Mouse (Mus musculus): ENCODE data around the gene Dhrs1. TPM values are rescaled to one million over a fixed set of nuclear protein-coding genes. Genes with fewer than 3 reads are reported as not detected.

Dhrs1 gene
- polyA plus RNA-seq, 1 experiment from 2014 or later = 75.0 TPM

- no peak for ATAC-seq (ENCODE audit: low FRiP score)
- WGBS = 73% methylated on average over 16 of the region's 16 CpGs
- Histone ChIP-seq H3K9me3 (replicated peaks) (no peaks in the 10 kb centered on the region), H3K4me1 (peaks cover 12% of the 10 kb centered on the region), H3K4me2 (replicated peaks) (no peak overlapping the region), H3K27ac (no peak overlapping the region), H3K36me3 (no peaks in the 10 kb centered on the region), H3K27me3 (peaks cover 38% of the 10 kb centered on the region), H3K4me3 (no peak overlapping the region), H3K9ac (no peak overlapping the region)
Measured at GRCm38 (mm10) chr14:55779656-55780055, 34.2 kb upstream of the Dhrs1 start.

- Histone ChIP-seq H3K4me3 (no peak overlapping the region), H3K27me3 (peaks cover 28% of the 10 kb centered on the region), H3K4me2 (replicated peaks) (no peak overlapping the region), H3K36me3 (no peaks in the 10 kb centered on the region), H3K9ac (no peak overlapping the region), H3K9me3 (replicated peaks) (no peaks in the 10 kb centered on the region), H3K4me1 (peaks cover 9% of the 10 kb centered on the region), H3K27ac (no peak overlapping the region)
- WGBS = 89% methylated on average over 15 of the region's 15 CpGs
- ATAC-seq (ENCODE audit: low FRiP score) = no peak
Measured at GRCm38 (mm10) chr14:55778686-55779085, 33.2 kb upstream of the Dhrs1 start.

- H3K4me2 ChIP-seq (replicated peaks) = no peak overlapping the region
- H3K9me3 ChIP-seq (replicated peaks) = no peaks in the 10 kb centered on the region
- no peak overlapping the region for H3K4me3 ChIP-seq
- no peaks in the 10 kb centered on the region for H3K36me3 ChIP-seq
- 91% methylated on average over 11 of the region's 11 CpGs for WGBS
- no peak overlapping the region for H3K9ac ChIP-seq
- H3K27ac ChIP-seq = no peak overlapping the region
- no peak for ATAC-seq (ENCODE audit: low FRiP score)
- H3K4me1 ChIP-seq = peaks cover 5% of the 10 kb centered on the region
- H3K27me3 ChIP-seq = peaks cover 19% of the 10 kb centered on the region
Measured at GRCm38 (mm10) chr14:55777806-55778205, 32.3 kb upstream of the Dhrs1 start.

GRCm38 (mm10) chr14:55777176-55777575 lies 31.7 kb upstream of the Dhrs1 start:
- no peak for ATAC-seq (ENCODE audit: low FRiP score)
- H3K9ac ChIP-seq = no peak overlapping the region
- H3K27ac ChIP-seq = no peak overlapping the region
- no peak overlapping the region for H3K4me2 ChIP-seq (replicated peaks)
- H3K36me3 ChIP-seq = no peaks in the 10 kb centered on the region
- WGBS = 47% methylated on average over 3 of the region's 3 CpGs
- H3K9me3 ChIP-seq (replicated peaks) = no peaks in the 10 kb centered on the region
- H3K4me3 ChIP-seq = no peak overlapping the region
- peaks cover 15% of the 10 kb centered on the region for H3K27me3 ChIP-seq
- H3K4me1 ChIP-seq = peaks cover 5% of the 10 kb centered on the region

- Histone ChIP-seq H3K36me3 (no peaks in the 10 kb centered on the region), H3K4me2 (replicated peaks) (no peak overlapping the region), H3K9me3 (replicated peaks) (no peaks in the 10 kb centered on the region), H3K4me3 (no peak overlapping the region), H3K27ac (no peak overlapping the region), H3K9ac (no peak overlapping the region), H3K4me1 (peaks cover 4% of the 10 kb centered on the region), H3K27me3 (peaks cover 14% of the 10 kb centered on the region)
- ATAC-seq (ENCODE audit: low FRiP score) = no peak
- 62% methylated on average over 7 of the region's 7 CpGs for WGBS
Measured at GRCm38 (mm10) chr14:55776711-55777110, 31.2 kb upstream of the Dhrs1 start.

- Histone ChIP-seq H3K4me1 (peaks cover 8% of the 10 kb centered on the region), H3K36me3 (no peaks in the 10 kb centered on the region), H3K9me3 (replicated peaks) (no peaks in the 10 kb centered on the region), H3K4me3 (no peak overlapping the region), H3K27me3 (peaks cover 69% of the 10 kb centered on the region), H3K4me2 (replicated peaks) (no peak overlapping the region), H3K27ac (no peak overlapping the region), H3K9ac (no peak overlapping the region)
- 74% methylated on average over 16 of the region's 16 CpGs for WGBS
- no peak for ATAC-seq (ENCODE audit: low FRiP score)
Measured at GRCm38 (mm10) chr14:55769087-55769703, 23.7 kb upstream of the Dhrs1 start.

GRCm38 (mm10) chr14:55768555-55768954 lies 23.1 kb upstream of the Dhrs1 start:
- H3K27me3 ChIP-seq = peaks cover 75% of the 10 kb centered on the region
- peaks cover 8% of the 10 kb centered on the region for H3K4me1 ChIP-seq
- H3K27ac ChIP-seq = no peak overlapping the region
- no peaks in the 10 kb centered on the region for H3K36me3 ChIP-seq
- no peaks in the 10 kb centered on the region for H3K9me3 ChIP-seq (replicated peaks)
- ATAC-seq (ENCODE audit: low FRiP score) = 0 out of 2 replicates have a peak, but pooled peaks have one; percentile 14
- H3K4me2 ChIP-seq (replicated peaks) = no peak overlapping the region
- 82% methylated on average over 6 of the region's 6 CpGs for WGBS
- no peak overlapping the region for H3K4me3 ChIP-seq
- H3K9ac ChIP-seq = no peak overlapping the region

GRCm38 (mm10) chr14:55767519-55768414 lies 22.3 kb upstream of the Dhrs1 start:
- no peak overlapping the region for H3K27ac ChIP-seq
- H3K4me1 ChIP-seq = peaks cover 8% of the 10 kb centered on the region
- peak; percentile 72 for ATAC-seq (ENCODE audit: low FRiP score)
- no peaks in the 10 kb centered on the region for H3K9me3 ChIP-seq (replicated peaks)
- H3K4me3 ChIP-seq = peak overlapping the region; percentile 39
- 12% methylated on average over 52 of the region's 52 CpGs for WGBS
- peak overlapping the region; percentile 77 for H3K4me2 ChIP-seq (replicated peaks)
- H3K27me3 ChIP-seq = peaks cover 83% of the 10 kb centered on the region
- peak overlapping the region; percentile 60 for H3K9ac ChIP-seq
- no peaks in the 10 kb centered on the region for H3K36me3 ChIP-seq

GRCm38 (mm10) chr14:55765696-55766095 lies 20.2 kb upstream of the Dhrs1 start, which contains the start of gene Ltb4r1:
TSS of gene Ltb4r1 (plus strand) at chr14:55765962.
- ATAC-seq (ENCODE audit: low FRiP score) = no peak
- 76% methylated on average over 4 of the region's 4 CpGs for WGBS
- Histone ChIP-seq H3K36me3 (no peaks in the 10 kb centered on the region), H3K4me3 (no peak within 1 kb of the TSS), H3K9ac (no peak within 1 kb of the TSS), H3K27ac (no peak within 1 kb of the TSS), H3K27me3 (peaks cover 94% of the 10 kb centered on the region), H3K4me2 (replicated peaks) (no peak within 1 kb of the TSS), H3K4me1 (peaks cover 18% of the 10 kb centered on the region), H3K9me3 (replicated peaks) (no peaks in the 10 kb centered on the region)

GRCm38 (mm10) chr14:55763166-55763565 lies 17.7 kb upstream of the Dhrs1 start:
- Histone ChIP-seq H3K4me2 (replicated peaks) (no peak overlapping the region), H3K27ac (no peak overlapping the region), H3K9me3 (replicated peaks) (no peaks in the 10 kb centered on the region), H3K36me3 (no peaks in the 10 kb centered on the region), H3K4me3 (no peak overlapping the region), H3K9ac (no peak overlapping the region), H3K4me1 (peaks cover 18% of the 10 kb centered on the region), H3K27me3 (peaks cover 76% of the 10 kb centered on the region)
- WGBS = 68% methylated on average over 7 of the region's 7 CpGs
- ATAC-seq (ENCODE audit: low FRiP score) = no peak

GRCm38 (mm10) chr14:55762001-55762821 lies 16.7 kb upstream of the Dhrs1 start:
- peak overlapping the region; percentile 90 for H3K4me2 ChIP-seq (replicated peaks)
- H3K27me3 ChIP-seq = peaks cover 67% of the 10 kb centered on the region
- WGBS = under 1% methylated on average over 76 of the region's 77 CpGs
- peaks cover 10% of the 10 kb centered on the region; the same call in 1 of the 2 replicates for H3K4me1 ChIP-seq
- H3K27ac ChIP-seq = no peak overlapping the region
- H3K4me3 ChIP-seq = peak overlapping the region; percentile 47
- ATAC-seq (ENCODE audit: low FRiP score) = peak; percentile 79
- H3K36me3 ChIP-seq = no peaks in the 10 kb centered on the region
- H3K9me3 ChIP-seq (replicated peaks) = no peaks in the 10 kb centered on the region
- H3K9ac ChIP-seq = peak overlapping the region; percentile 70

GRCm38 (mm10) chr14:55761163-55761562 lies 15.7 kb upstream of the Dhrs1 start, which contains the start of gene Ltb4r2:
TSS of gene Ltb4r2 (plus strand) at chr14:55761428.
- ATAC-seq (ENCODE audit: low FRiP score) = no peak
- Histone ChIP-seq H3K4me3 (peak within 1 kb of the TSS; percentile 47), H3K4me2 (replicated peaks) (peak within 1 kb of the TSS; percentile 90), H3K36me3 (peaks cover 6% of the 10 kb centered on the region), H3K9ac (peak within 1 kb of the TSS; percentile 70), H3K9me3 (replicated peaks) (no peaks in the 10 kb centered on the region), H3K4me1 (peaks cover 10% of the 10 kb centered on the region; the same call in 1 of the 2 replicates), H3K27ac (no peak within 1 kb of the TSS), H3K27me3 (peaks cover 58% of the 10 kb centered on the region)
- WGBS = 72% methylated on average over 6 of the region's 6 CpGs
